Mouse (Mus musculus): ENCODE measurements around the gene Doc2a.

- TF ChIP-seq CTCF (IDR thresholded peaks at IDR 0.05; ENCODE audit: insufficient read depth, low read length) (no peak), POLR2A (IDR thresholded peaks at IDR 0.05; ENCODE audit: borderline replicate concordance, extremely low read depth, low read depth, low read length) (no peak)
These were observed at the start of gene Doc2a for GRCm38 (mm10) chr7:126847116-126847420.

Measured in lung, adult 2 months (tissue).